Mouse (Mus musculus): ENCODE measurements around the gene Rrp9. TPM values are rescaled to one million over a fixed set of nuclear protein-coding genes. Genes with fewer than 3 reads are reported as not detected.

Rrp9 gene
- polyA plus RNA-seq (2014; fragmentation: Nextera tagmentation; extraction: Ambion mirVana): 56.5 and 63.7 TPM in 2 replicates

GRCm38 (mm10) chr9:106475663-106476001 is at the start of gene Rrp9:
Gene Rrp9, plus strand, starts transcription at chr9:106475963.
- H3K9me3 ChIP-seq (ENCODE audit: control insufficient read depth, low read length): no peaks in the 10 kb centered on the region
- no peaks in the 10 kb centered on the region; the same call in 1 of the 2 replicates for H3K36me3 ChIP-seq (ENCODE audit: control insufficient read depth, insufficient read depth, low read length)
- H3K27ac ChIP-seq (ENCODE audit: low read depth, low read length): no peak within 1 kb of the TSS
- 90% methylated on average over 10 of the region's 10 CpGs for WGBS
- H3K4me2 ChIP-seq (ENCODE audit: low read depth, low read length, severe bottlenecking): peak within 1 kb of the TSS; percentile 31
- peak within 1 kb of the TSS; percentile 39 for H3K9ac ChIP-seq (ENCODE audit: low read length)
- H3K4me1 ChIP-seq (replicated peaks; ENCODE audit: control insufficient read depth, insufficient read depth, low read length): peaks cover 17% of the 10 kb centered on the region
- no peak within 1 kb of the TSS for H3K4me3 ChIP-seq (ENCODE audit: low read depth, low read length)
- ATAC-seq (replicated peaks; ENCODE audit: low FRiP score) (no peak), DNase-seq (ENCODE audit: low spot score) (no peak)
- H3K27me3 ChIP-seq (ENCODE audit: control insufficient read depth, insufficient read depth, low read length): no peaks in the 10 kb centered on the region

GRCm38 (mm10) chr9:106428719-106429220 is 47.0 kb upstream of the Rrp9 start:
- ATAC-seq (replicated peaks; ENCODE audit: low FRiP score) (peak; percentile 74), DNase-seq (ENCODE audit: low spot score) (no peak)
- H3K4me3 ChIP-seq (ENCODE audit: low read depth, low read length): peak overlapping the region; percentile 92
- H3K9me3 ChIP-seq (ENCODE audit: control insufficient read depth, low read length): no peaks in the 10 kb centered on the region
- no peaks in the 10 kb centered on the region for H3K27me3 ChIP-seq (ENCODE audit: control insufficient read depth, insufficient read depth, low read length)
- H3K4me2 ChIP-seq (ENCODE audit: low read depth, low read length, severe bottlenecking): peak overlapping the region; percentile 67
- peak overlapping the region; percentile 92 for H3K27ac ChIP-seq (ENCODE audit: low read depth, low read length)
- H3K4me1 ChIP-seq (replicated peaks; ENCODE audit: control insufficient read depth, insufficient read depth, low read length): peaks cover 6% of the 10 kb centered on the region
- H3K9ac ChIP-seq (ENCODE audit: low read length): peak overlapping the region; percentile 77
- 25% methylated on average over 11 of the region's 11 CpGs for WGBS
- H3K36me3 ChIP-seq (ENCODE audit: control insufficient read depth, insufficient read depth, low read length): peaks cover 13% of the 10 kb centered on the region

- H3K4me1 ChIP-seq (replicated peaks; ENCODE audit: control insufficient read depth, insufficient read depth, low read length): peaks cover 6% of the 10 kb centered on the region
- H3K4me3 ChIP-seq (ENCODE audit: low read depth, low read length): peak within 1 kb of the TSS; percentile 92
- ATAC-seq (replicated peaks; ENCODE audit: low FRiP score) (peak; percentile 93), DNase-seq (ENCODE audit: low spot score) (peak; percentile 95)
- peak within 1 kb of the TSS; percentile 92 for H3K27ac ChIP-seq (ENCODE audit: low read depth, low read length)
- H3K9me3 ChIP-seq (ENCODE audit: control insufficient read depth, low read length): no peaks in the 10 kb centered on the region
- H3K36me3 ChIP-seq (ENCODE audit: control insufficient read depth, insufficient read depth, low read length): peaks cover 13% of the 10 kb centered on the region
- H3K4me2 ChIP-seq (ENCODE audit: low read depth, low read length, severe bottlenecking): peak within 1 kb of the TSS; percentile 84
- peak within 1 kb of the TSS; percentile 99 for H3K9ac ChIP-seq (ENCODE audit: low read length)
- WGBS: under 1% methylated on average over 55 of the region's 55 CpGs
- H3K27me3 ChIP-seq (ENCODE audit: control insufficient read depth, insufficient read depth, low read length): no peaks in the 10 kb centered on the region
Observed at GRCm38 (mm10) chr9:106429221-106430014, 46.3 kb upstream of the Rrp9 start, which contains the start of gene Rpl29. Gene Rpl29, plus strand, starts transcription at chr9:106429454.

- Histone ChIP-seq H3K4me2 (ENCODE audit: low read depth, low read length, severe bottlenecking) (peak overlapping the region; percentile 84), H3K4me3 (ENCODE audit: low read depth, low read length) (peak overlapping the region; percentile 92), H3K36me3 (ENCODE audit: control insufficient read depth, insufficient read depth, low read length) (peaks cover 13% of the 10 kb centered on the region), H3K9ac (ENCODE audit: low read length) (peak overlapping the region; percentile 99), H3K27ac (ENCODE audit: low read depth, low read length) (peak overlapping the region; percentile 92), H3K27me3 (ENCODE audit: control insufficient read depth, insufficient read depth, low read length) (no peaks in the 10 kb centered on the region), H3K4me1 (replicated peaks; ENCODE audit: control insufficient read depth, insufficient read depth, low read length) (peaks cover 6% of the 10 kb centered on the region), H3K9me3 (ENCODE audit: control insufficient read depth, low read length) (no peaks in the 10 kb centered on the region)
- ATAC-seq (replicated peaks; ENCODE audit: low FRiP score): no peak; the same call in none of the 2 replicates
- WGBS: 3% methylated on average over 4 of the region's 4 CpGs
- DNase-seq (ENCODE audit: low spot score): no peak
Observed at GRCm38 (mm10) chr9:106430015-106430264, 45.8 kb upstream of the Rrp9 start.

GRCm38 (mm10) chr9:106433389-106433788 is 42.4 kb upstream of the Rrp9 start:
- Histone ChIP-seq H3K27me3 (ENCODE audit: control insufficient read depth, insufficient read depth, low read length) (no peaks in the 10 kb centered on the region), H3K4me3 (ENCODE audit: low read depth, low read length) (no peak overlapping the region), H3K9me3 (ENCODE audit: control insufficient read depth, low read length) (no peaks in the 10 kb centered on the region), H3K36me3 (ENCODE audit: control insufficient read depth, insufficient read depth, low read length) (peaks cover 13% of the 10 kb centered on the region), H3K4me1 (replicated peaks; ENCODE audit: control insufficient read depth, insufficient read depth, low read length) (peaks cover 11% of the 10 kb centered on the region), H3K9ac (ENCODE audit: low read length) (no peak overlapping the region), H3K4me2 (ENCODE audit: low read depth, low read length, severe bottlenecking) (no peak overlapping the region), H3K27ac (ENCODE audit: low read depth, low read length) (no peak overlapping the region)
- 80% methylated on average over 7 of the region's 7 CpGs for WGBS
- ATAC-seq (replicated peaks; ENCODE audit: low FRiP score) (no peak), DNase-seq (ENCODE audit: low spot score) (no peak)

GRCm38 (mm10) chr9:106436566-106436965 is 39.2 kb upstream of the Rrp9 start:
- no peak for DNase-seq (ENCODE audit: low spot score)
- H3K4me2 ChIP-seq (ENCODE audit: low read depth, low read length, severe bottlenecking): 0 out of 2 replicates have a peak overlapping the region, but pooled peaks have one; percentile 8
- H3K4me3 ChIP-seq (ENCODE audit: low read depth, low read length): no peak overlapping the region
- no peaks in the 10 kb centered on the region for H3K27me3 ChIP-seq (ENCODE audit: control insufficient read depth, insufficient read depth, low read length)
- no peak overlapping the region for H3K27ac ChIP-seq (ENCODE audit: low read depth, low read length)
- ATAC-seq (replicated peaks; ENCODE audit: low FRiP score): no peak
- no peaks in the 10 kb centered on the region for H3K9me3 ChIP-seq (ENCODE audit: control insufficient read depth, low read length)
- peaks cover 9% of the 10 kb centered on the region; the same call in 1 of the 2 replicates for H3K4me1 ChIP-seq (replicated peaks; ENCODE audit: control insufficient read depth, insufficient read depth, low read length)
- peaks cover 10% of the 10 kb centered on the region for H3K36me3 ChIP-seq (ENCODE audit: control insufficient read depth, insufficient read depth, low read length)
- H3K9ac ChIP-seq (ENCODE audit: low read length): no peak overlapping the region
- 85% methylated on average over 9 of the region's 9 CpGs for WGBS

- DNase-seq (ENCODE audit: low spot score): peak; percentile 38
- H3K4me1 ChIP-seq (replicated peaks; ENCODE audit: control insufficient read depth, insufficient read depth, low read length): peaks cover 6% of the 10 kb centered on the region; the same call in 1 of the 2 replicates
- no peaks in the 10 kb centered on the region for H3K9me3 ChIP-seq (ENCODE audit: control insufficient read depth, low read length)
- no peak for ATAC-seq (replicated peaks; ENCODE audit: low FRiP score)
- WGBS: 72% methylated on average over 5 of the region's 5 CpGs
- no peaks in the 10 kb centered on the region for H3K27me3 ChIP-seq (ENCODE audit: control insufficient read depth, insufficient read depth, low read length)
- no peak overlapping the region for H3K4me2 ChIP-seq (ENCODE audit: low read depth, low read length, severe bottlenecking)
- no peak overlapping the region for H3K9ac ChIP-seq (ENCODE audit: low read length)
- H3K4me3 ChIP-seq (ENCODE audit: low read depth, low read length): no peak overlapping the region
- H3K36me3 ChIP-seq (ENCODE audit: control insufficient read depth, insufficient read depth, low read length): no peaks in the 10 kb centered on the region
- no peak overlapping the region for H3K27ac ChIP-seq (ENCODE audit: low read depth, low read length)
Observed at GRCm38 (mm10) chr9:106442680-106443079, 33.1 kb upstream of the Rrp9 start.

GRCm38 (mm10) chr9:106444836-106445235 is 30.9 kb upstream of the Rrp9 start:
- peak; percentile 41 for DNase-seq (ENCODE audit: low spot score)
- H3K27ac ChIP-seq (ENCODE audit: low read depth, low read length): no peak overlapping the region
- no peak for ATAC-seq (replicated peaks; ENCODE audit: low FRiP score)
- H3K27me3 ChIP-seq (ENCODE audit: control insufficient read depth, insufficient read depth, low read length): no peaks in the 10 kb centered on the region
- H3K4me1 ChIP-seq (replicated peaks; ENCODE audit: control insufficient read depth, insufficient read depth, low read length): peaks cover 11% of the 10 kb centered on the region; the same call in 1 of the 2 replicates
- no peak overlapping the region for H3K9ac ChIP-seq (ENCODE audit: low read length)
- no peak overlapping the region for H3K4me2 ChIP-seq (ENCODE audit: low read depth, low read length, severe bottlenecking)
- 85% methylated on average over 4 of the region's 4 CpGs for WGBS
- no peaks in the 10 kb centered on the region for H3K9me3 ChIP-seq (ENCODE audit: control insufficient read depth, low read length)
- no peak overlapping the region for H3K4me3 ChIP-seq (ENCODE audit: low read depth, low read length)
- H3K36me3 ChIP-seq (ENCODE audit: control insufficient read depth, insufficient read depth, low read length): no peaks in the 10 kb centered on the region
